Mouse (Mus musculus) lung, embryonic 16.5 days (tissue): ENCODE results near the gene Isyna1. TPM values are rescaled to one million over a fixed set of nuclear protein-coding genes. Genes with fewer than 3 reads are reported as not detected.

Experiments used
- ATAC-seq: fragments of 200-750 bp; cut with Nextera tagmentation; 2 replicates; pipeline ENCODE4 v1.8.0; 2017; ENCODE audit warnings: low read depth, mild to moderate bottlenecking, moderate library complexity
- H3K27ac ChIP-seq: fragments of 300-500 bp; sonication (generic); 2 replicates; pipeline ENCODE4 v1.5.1; 2014; ENCODE audit warnings: mild to moderate bottlenecking, control low read depth, low read length
- H3K27me3 ChIP-seq: fragments of 300-500 bp; sonication (generic); 2 replicates; pipeline ENCODE4 v1.6.1; 2014; ENCODE audit warnings: low read depth, low read length, mixed read lengths; ENCODE audit not compliant: control insufficient read depth, insufficient read depth
- H3K36me3 ChIP-seq: fragments of 300-500 bp; sonication (generic); 2 replicates; pipeline ENCODE4 v1.6.1; 2014; ENCODE audit warnings: low read length; ENCODE audit not compliant: control insufficient read depth, insufficient read depth
- H3K4me1 ChIP-seq: fragments of 300-500 bp; sonication (generic); replicated peaks from 2 replicates; pipeline ENCODE4 v1.6.1; 2014; ENCODE audit warnings: low read length, mixed read lengths; ENCODE audit not compliant: control insufficient read depth, insufficient read depth
- H3K4me2 ChIP-seq: fragments of 300-500 bp; sonication (generic); 2 replicates; pipeline ENCODE4 v1.6.1; 2014; ENCODE audit warnings: low read depth, low read length, control low read depth
- H3K4me3 ChIP-seq: fragments of 300-500 bp; sonication (generic); 2 replicates; pipeline ENCODE4 v1.5.1; 2014; ENCODE audit warnings: mild to moderate bottlenecking, low read length, control low read depth
- H3K9ac ChIP-seq: fragments of 300-500 bp; sonication (generic); 2 replicates; pipeline ENCODE4 v1.6.1; 2014; ENCODE audit warnings: low read length, control low read depth
- H3K9me3 ChIP-seq: fragments of 300-500 bp; sonication (generic); 2 replicates; pipeline ENCODE4 v1.6.1; 2016; ENCODE audit warnings: low read length; ENCODE audit not compliant: control insufficient read depth
- WGBS: fragments of 180-500 bp; shearing (Covaris S2); extraction: QIAGEN DNeasy Blood & Tissue Kit; methylation state at CpG from one replicate; pipeline ENCODE4 v1.1.7; 2014; 5-methylcytosine and 5-hydroxymethylcytosine counted together
- polyA plus RNA-seq: library from polyadenylated mRNA; unstranded; fragments of >200 nt; fragmentation: Nextera tagmentation; extraction: Ambion mirVana; gene quantifications from 2 replicates; pipeline ENCODE4 v1.2.1, GENCODE M21; 2015

The Isyna1 gene
- polyA plus RNA-seq, 1 experiment from 2014 or later = 121 TPM

GRCm38 (mm10) chr8:70607603-70607897, 13.4 kb downstream of the Isyna1 start:
- no peak for ATAC-seq
- Histone ChIP-seq H3K4me3 (peak overlapping the region; percentile 83), H3K27ac (peak overlapping the region; percentile 100), H3K4me2 (peak overlapping the region; percentile 74), H3K9ac (peak overlapping the region; percentile 90), H3K27me3 (no peaks in the 10 kb centered on the region), H3K4me1 (peaks cover 33% of the 10 kb centered on the region), H3K9me3 (no peaks in the 10 kb centered on the region), H3K36me3 (peaks cover 3% of the 10 kb centered on the region)
- 18% methylated on average over 6 of the region's 6 CpGs for WGBS

- ATAC-seq = no peak
- Histone ChIP-seq H3K27me3 (no peaks in the 10 kb centered on the region), H3K4me2 (peak overlapping the region; percentile 74), H3K36me3 (no peaks in the 10 kb centered on the region), H3K4me3 (peak overlapping the region; percentile 83), H3K9me3 (no peaks in the 10 kb centered on the region), H3K27ac (peak overlapping the region; percentile 100), H3K9ac (peak overlapping the region; percentile 90), H3K4me1 (peaks cover 33% of the 10 kb centered on the region)
- under 1% methylated on average over 84 of the region's 84 CpGs for WGBS
These were observed 13.9 kb downstream of the Isyna1 start for GRCm38 (mm10) chr8:70607898-70608748.

DNA sequence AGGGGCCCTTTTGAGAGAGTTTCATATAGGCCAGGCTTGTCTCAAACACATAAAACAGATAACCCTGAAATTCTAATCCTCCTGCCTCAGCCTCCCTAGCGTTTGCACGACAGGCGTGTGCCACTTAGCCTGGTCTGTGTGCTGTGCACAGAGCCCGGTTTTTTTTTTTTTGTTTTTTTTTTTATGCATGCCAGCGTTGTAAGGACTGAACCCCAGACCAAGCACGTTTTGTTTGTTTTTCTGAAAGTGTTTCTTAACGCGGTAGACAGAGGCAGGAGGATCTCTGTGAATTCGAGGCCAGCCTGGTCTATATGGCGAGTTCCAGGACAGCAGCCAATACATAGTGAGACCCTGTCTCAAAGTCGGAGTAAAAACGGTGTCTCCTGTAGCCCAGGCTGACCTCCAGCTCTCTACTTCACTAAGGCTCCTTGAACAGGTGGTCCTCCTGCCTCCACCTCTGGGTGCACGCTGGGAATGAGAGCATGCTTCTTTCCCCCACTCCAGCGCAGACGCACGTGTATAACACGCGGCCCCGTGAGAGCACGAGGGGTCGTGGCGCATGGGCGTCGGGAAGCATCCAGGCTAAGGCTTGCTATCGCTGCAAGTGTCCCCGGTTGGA, 14.7 kb downstream of the Isyna1 start, which contains the start of gene Ssbp4:
Gene Ssbp4, minus strand, starts transcription at position 124 of the 619 bp plus-strand sequence.
- H3K4me1 ChIP-seq = peaks cover 36% of the 10 kb centered on the region
- H3K9me3 ChIP-seq = no peaks in the 10 kb centered on the region
- WGBS = 4% methylated on average over 26 of the region's 26 CpGs
- H3K4me3 ChIP-seq = peak within 1 kb of the TSS; percentile 83
- H3K27me3 ChIP-seq = no peaks in the 10 kb centered on the region
- peak within 1 kb of the TSS; percentile 74 for H3K4me2 ChIP-seq
- H3K27ac ChIP-seq = peak within 1 kb of the TSS; percentile 100
- no peaks in the 10 kb centered on the region for H3K36me3 ChIP-seq
- ATAC-seq = no peak
- peak within 1 kb of the TSS; percentile 90 for H3K9ac ChIP-seq

- under 1% methylated on average over 36 of the region's 39 CpGs for WGBS
- peak; percentile 85 for ATAC-seq
These were observed 15.2 kb downstream of the Isyna1 start for GRCm38 (mm10) chr8:70609368-70609848.

DNA sequence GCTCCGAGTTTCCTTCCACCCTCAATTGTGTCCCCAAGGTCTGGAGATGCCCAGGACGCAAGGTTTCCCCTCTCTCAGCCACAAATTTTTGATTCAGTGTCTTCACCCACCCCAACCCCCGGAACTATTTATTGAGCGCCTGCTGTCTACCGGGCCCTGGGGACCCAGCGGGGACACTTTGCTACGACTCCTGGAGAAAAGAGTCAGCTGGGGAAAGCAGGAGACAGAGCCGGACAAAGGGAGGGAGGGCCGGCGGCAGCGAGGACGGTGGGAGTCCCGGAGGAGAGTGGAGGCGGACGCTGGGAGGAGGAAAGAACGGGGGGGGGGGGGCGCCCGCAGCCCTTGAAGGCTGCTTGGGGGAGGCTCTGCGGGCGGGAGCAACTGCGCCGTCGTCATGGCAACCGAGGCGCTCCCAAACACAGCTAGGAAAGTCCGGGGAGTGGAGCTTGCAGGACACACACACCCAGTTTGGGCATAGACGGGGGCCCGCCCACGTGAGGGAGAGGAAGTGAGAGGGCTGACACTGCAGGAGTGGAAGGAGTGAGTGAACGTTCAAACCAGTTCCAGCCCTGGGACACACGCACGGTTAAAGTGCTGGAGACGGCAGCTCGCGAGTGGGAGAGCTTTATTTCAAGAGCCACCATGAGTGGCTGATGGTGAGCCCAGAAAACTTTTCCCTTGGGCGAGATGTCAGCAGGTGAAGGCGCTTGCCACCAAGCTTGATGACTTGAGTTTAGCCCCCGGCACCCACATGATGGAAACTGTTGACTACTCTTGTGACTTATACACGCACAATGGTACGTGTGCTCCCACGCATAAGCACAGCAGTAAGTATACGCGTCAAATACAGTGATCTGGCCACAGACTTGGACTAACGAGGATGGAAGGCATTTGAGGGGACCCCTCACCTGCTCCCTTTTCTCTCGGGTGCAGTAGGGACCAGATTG, 15.9 kb downstream of the Isyna1 start:
- Histone ChIP-seq H3K27me3 (no peaks in the 10 kb centered on the region), H3K9me3 (no peaks in the 10 kb centered on the region), H3K4me2 (peak overlapping the region; percentile 74), H3K27ac (peak overlapping the region; percentile 100), H3K4me3 (peak overlapping the region; percentile 56), H3K9ac (peak overlapping the region; percentile 83), H3K36me3 (no peaks in the 10 kb centered on the region), H3K4me1 (peaks cover 37% of the 10 kb centered on the region)
- ATAC-seq = peak; percentile 81
- WGBS = under 1% methylated on average over 40 of the region's 45 CpGs

More at GRCm38 (mm10) chr8:70609368-70609848, 15.2 kb downstream of the Isyna1 start:
- H3K9me3 ChIP-seq = no peaks in the 10 kb centered on the region
- H3K27ac ChIP-seq = peak overlapping the region; percentile 100
- no peaks in the 10 kb centered on the region for H3K27me3 ChIP-seq
- H3K36me3 ChIP-seq = no peaks in the 10 kb centered on the region
- H3K4me2 ChIP-seq = peak overlapping the region; percentile 74
- peaks cover 37% of the 10 kb centered on the region for H3K4me1 ChIP-seq
- H3K9ac ChIP-seq = peak overlapping the region; percentile 83
- H3K4me3 ChIP-seq = peak overlapping the region; percentile 56

- Histone ChIP-seq H3K9me3 (no peaks in the 10 kb centered on the region), H3K4me1 (peaks cover 37% of the 10 kb centered on the region), H3K4me3 (peak overlapping the region; percentile 56), H3K27me3 (no peaks in the 10 kb centered on the region), H3K27ac (peak overlapping the region; percentile 100), H3K9ac (peak overlapping the region; percentile 83), H3K4me2 (peak overlapping the region; percentile 74), H3K36me3 (no peaks in the 10 kb centered on the region)
- under 1% methylated on average over 54 of the region's 54 CpGs for WGBS
- peak; percentile 8; the same call in 1 of the 2 replicates for ATAC-seq
These were observed 16.9 kb downstream of the Isyna1 start for GRCm38 (mm10) chr8:70610796-70611771.

DNA sequence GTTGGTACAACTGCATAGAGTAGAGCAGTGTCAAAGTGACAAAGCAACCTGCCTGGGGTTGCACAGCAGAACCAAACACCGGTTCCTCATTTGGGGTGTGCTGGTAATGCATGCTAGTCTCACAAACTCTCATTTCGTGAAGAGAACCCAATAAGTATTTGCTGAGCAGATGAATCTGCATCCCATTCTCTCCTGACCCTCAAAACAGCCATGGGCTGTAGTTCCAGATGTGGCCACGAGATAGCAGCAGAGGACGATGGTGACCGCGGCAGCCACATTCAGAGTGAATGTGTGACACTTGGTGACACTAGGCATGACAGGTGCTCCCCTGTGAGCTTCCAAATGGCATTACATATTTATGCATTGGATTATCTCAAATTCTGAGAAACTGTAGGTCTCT, 17.7 kb downstream of the Isyna1 start:
- Histone ChIP-seq H3K36me3 (no peaks in the 10 kb centered on the region), H3K27ac (peak overlapping the region; percentile 80), H3K9me3 (no peaks in the 10 kb centered on the region), H3K4me3 (peak overlapping the region; percentile 56), H3K4me1 (peaks cover 37% of the 10 kb centered on the region), H3K27me3 (no peaks in the 10 kb centered on the region), H3K4me2 (peak overlapping the region; percentile 74), H3K9ac (peak overlapping the region; percentile 74)
- no peak for ATAC-seq
- 1% methylated on average over 6 of the region's 6 CpGs for WGBS

- WGBS = 3% methylated on average over 1 of the region's 1 CpGs
- Histone ChIP-seq H3K4me2 (no peak overlapping the region), H3K9ac (no peak overlapping the region), H3K27ac (no peak overlapping the region), H3K9me3 (no peaks in the 10 kb centered on the region), H3K4me1 (peaks cover 25% of the 10 kb centered on the region), H3K27me3 (no peaks in the 10 kb centered on the region), H3K4me3 (no peak overlapping the region), H3K36me3 (no peaks in the 10 kb centered on the region)
- ATAC-seq = no peak
These were observed 19.6 kb downstream of the Isyna1 start for GRCm38 (mm10) chr8:70613763-70614162.
